Mouse (Mus musculus): ENCODE results near the gene Ankk1.

DNA sequence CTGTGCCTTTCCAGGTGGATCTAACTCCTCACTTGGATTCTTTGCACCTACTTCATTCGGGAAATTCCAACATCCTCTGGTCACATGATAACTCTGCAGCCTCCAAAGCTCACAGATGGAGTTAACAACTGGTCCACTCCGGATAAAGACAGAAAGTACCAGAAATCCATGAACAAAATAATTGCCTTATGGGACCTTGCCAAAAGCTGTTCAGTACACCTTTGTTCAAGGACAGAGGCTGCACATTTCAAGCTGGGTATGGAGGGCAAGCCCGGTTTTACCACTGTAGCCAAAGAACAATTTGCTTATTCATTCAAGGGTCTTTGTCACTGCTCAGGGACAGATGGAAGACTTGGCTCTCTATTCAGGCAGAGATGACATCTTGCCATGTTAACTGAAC lies 15.8 kb upstream of the Ankk1 start:
- no peak for TF ChIP-seq POLR2A (IDR thresholded peaks at IDR 0.05; ENCODE audit: low read depth, low read length)
- TF ChIP-seq CTCF (IDR thresholded peaks at IDR 0.05; ENCODE audit: extremely low read depth, insufficient read length, insufficient replicate concordance, low read depth, low read length), result no peak
